Mouse (Mus musculus): ENCODE results near the gene Szt2. TPM values are rescaled to one million over a fixed set of nuclear protein-coding genes. Genes with fewer than 3 reads are reported as not detected.

Szt2 gene
- polyA plus RNA-seq, 1 experiment from 2014 or later = 14.7 TPM

- H3K9ac ChIP-seq (replicated peaks; ENCODE audit: low read length) = no peak overlapping the region
- no peaks in the 10 kb centered on the region for H3K9me3 ChIP-seq (ENCODE audit: control insufficient read depth, low read length)
- no peak for DNase-seq
- no peak for ATAC-seq (ENCODE audit: low FRiP score, low TSS enrichment)
- no peak overlapping the region for H3K4me2 ChIP-seq (ENCODE audit: low read length)
- WGBS = 95% methylated on average over 12 of the region's 12 CpGs
- no peaks in the 10 kb centered on the region for H3K27me3 ChIP-seq (ENCODE audit: control insufficient read depth, insufficient read depth, low read length)
- H3K4me1 ChIP-seq (ENCODE audit: control insufficient read depth, insufficient read depth, low read length) = no peaks in the 10 kb centered on the region
- peaks cover 89% of the 10 kb centered on the region for H3K36me3 ChIP-seq (ENCODE audit: control insufficient read depth, insufficient read depth, low read length)
- H3K4me3 ChIP-seq (replicated peaks; ENCODE audit: low read depth, low read length) = no peak overlapping the region
- H3K27ac ChIP-seq (replicated peaks; ENCODE audit: low read depth, low read length) = no peak overlapping the region
These were observed 41.5 kb downstream of the Szt2 start for GRCm38 (mm10) chr4:118367551-118367950.

GRCm38 (mm10) chr4:118365991-118366390, 43.1 kb downstream of the Szt2 start:
- peaks cover 88% of the 10 kb centered on the region for H3K36me3 ChIP-seq (ENCODE audit: control insufficient read depth, insufficient read depth, low read length)
- H3K27ac ChIP-seq (replicated peaks; ENCODE audit: low read depth, low read length) = no peak overlapping the region
- ATAC-seq (ENCODE audit: low FRiP score, low TSS enrichment) (no peak), DNase-seq (no peak)
- no peaks in the 10 kb centered on the region for H3K4me1 ChIP-seq (ENCODE audit: control insufficient read depth, insufficient read depth, low read length)
- H3K4me3 ChIP-seq (replicated peaks; ENCODE audit: low read depth, low read length) = no peak overlapping the region
- no peaks in the 10 kb centered on the region for H3K27me3 ChIP-seq (ENCODE audit: control insufficient read depth, insufficient read depth, low read length)
- 91% methylated on average over 14 of the region's 14 CpGs for WGBS
- H3K4me2 ChIP-seq (ENCODE audit: low read length) = no peak overlapping the region
- no peak overlapping the region for H3K9ac ChIP-seq (replicated peaks; ENCODE audit: low read length)
- no peaks in the 10 kb centered on the region for H3K9me3 ChIP-seq (ENCODE audit: control insufficient read depth, low read length)

- H3K27me3 ChIP-seq (ENCODE audit: control insufficient read depth, insufficient read depth, low read length) = no peaks in the 10 kb centered on the region
- H3K4me2 ChIP-seq (ENCODE audit: low read length) = no peak overlapping the region
- H3K27ac ChIP-seq (replicated peaks; ENCODE audit: low read depth, low read length) = no peak overlapping the region
- no peak for ATAC-seq (ENCODE audit: low FRiP score, low TSS enrichment)
- DNase-seq = no peak
- WGBS = 93% methylated on average over 13 of the region's 13 CpGs
- H3K4me1 ChIP-seq (ENCODE audit: control insufficient read depth, insufficient read depth, low read length) = no peaks in the 10 kb centered on the region; the same call in 1 of the 2 replicates
- no peak overlapping the region for H3K4me3 ChIP-seq (replicated peaks; ENCODE audit: low read depth, low read length)
- peaks cover 76% of the 10 kb centered on the region for H3K36me3 ChIP-seq (ENCODE audit: control insufficient read depth, insufficient read depth, low read length)
- H3K9me3 ChIP-seq (ENCODE audit: control insufficient read depth, low read length) = no peaks in the 10 kb centered on the region
- H3K9ac ChIP-seq (replicated peaks; ENCODE audit: low read length) = no peak overlapping the region
These were observed 44.4 kb downstream of the Szt2 start for GRCm38 (mm10) chr4:118364641-118365040.

- no peak for ATAC-seq (ENCODE audit: low FRiP score, low TSS enrichment)
- Histone ChIP-seq H3K4me1 (ENCODE audit: control insufficient read depth, insufficient read depth, low read length) (peaks cover 5% of the 10 kb centered on the region), H3K9ac (replicated peaks; ENCODE audit: low read length) (no peak overlapping the region), H3K4me2 (ENCODE audit: low read length) (no peak overlapping the region), H3K27ac (replicated peaks; ENCODE audit: low read depth, low read length) (no peak overlapping the region), H3K9me3 (ENCODE audit: control insufficient read depth, low read length) (no peaks in the 10 kb centered on the region), H3K27me3 (ENCODE audit: control insufficient read depth, insufficient read depth, low read length) (no peaks in the 10 kb centered on the region), H3K36me3 (ENCODE audit: control insufficient read depth, insufficient read depth, low read length) (peaks cover 69% of the 10 kb centered on the region), H3K4me3 (replicated peaks; ENCODE audit: low read depth, low read length) (no peak overlapping the region)
- WGBS = 95% methylated on average over 3 of the region's 3 CpGs
- DNase-seq = no peak
These were observed 45.1 kb downstream of the Szt2 start for GRCm38 (mm10) chr4:118363985-118364384.

- Histone ChIP-seq H3K4me2 (ENCODE audit: low read length) (no peak overlapping the region), H3K9ac (replicated peaks; ENCODE audit: low read length) (no peak overlapping the region), H3K36me3 (ENCODE audit: control insufficient read depth, insufficient read depth, low read length) (peaks cover 58% of the 10 kb centered on the region), H3K9me3 (ENCODE audit: control insufficient read depth, low read length) (no peaks in the 10 kb centered on the region), H3K27me3 (ENCODE audit: control insufficient read depth, insufficient read depth, low read length) (no peaks in the 10 kb centered on the region), H3K4me3 (replicated peaks; ENCODE audit: low read depth, low read length) (no peak overlapping the region), H3K27ac (replicated peaks; ENCODE audit: low read depth, low read length) (no peak overlapping the region), H3K4me1 (ENCODE audit: control insufficient read depth, insufficient read depth, low read length) (peaks cover 6% of the 10 kb centered on the region)
- ATAC-seq (ENCODE audit: low FRiP score, low TSS enrichment) (no peak), DNase-seq (no peak)
- 91% methylated on average over 6 of the region's 6 CpGs for WGBS
These were observed 46.2 kb downstream of the Szt2 start for GRCm38 (mm10) chr4:118362879-118363278.

GRCm38 (mm10) chr4:118361451-118361850, 47.6 kb downstream of the Szt2 start:
- H3K4me1 ChIP-seq (ENCODE audit: control insufficient read depth, insufficient read depth, low read length) = peaks cover 6% of the 10 kb centered on the region
- no peaks in the 10 kb centered on the region for H3K27me3 ChIP-seq (ENCODE audit: control insufficient read depth, insufficient read depth, low read length)
- H3K36me3 ChIP-seq (ENCODE audit: control insufficient read depth, insufficient read depth, low read length) = peaks cover 49% of the 10 kb centered on the region
- no peak overlapping the region for H3K4me2 ChIP-seq (ENCODE audit: low read length)
- no peak overlapping the region for H3K27ac ChIP-seq (replicated peaks; ENCODE audit: low read depth, low read length)
- WGBS = 89% methylated on average over 5 of the region's 5 CpGs
- ATAC-seq (ENCODE audit: low FRiP score, low TSS enrichment) (no peak), DNase-seq (no peak)
- no peak overlapping the region for H3K9ac ChIP-seq (replicated peaks; ENCODE audit: low read length)
- no peaks in the 10 kb centered on the region for H3K9me3 ChIP-seq (ENCODE audit: control insufficient read depth, low read length)
- no peak overlapping the region for H3K4me3 ChIP-seq (replicated peaks; ENCODE audit: low read depth, low read length)

- H3K27me3 ChIP-seq (ENCODE audit: control insufficient read depth, insufficient read depth, low read length) = no peaks in the 10 kb centered on the region
- peak overlapping the region; percentile 59 for H3K4me3 ChIP-seq (replicated peaks; ENCODE audit: low read depth, low read length)
- H3K9ac ChIP-seq (replicated peaks; ENCODE audit: low read length) = peak overlapping the region; percentile 87
- H3K4me1 ChIP-seq (ENCODE audit: control insufficient read depth, insufficient read depth, low read length) = peaks cover 6% of the 10 kb centered on the region
- H3K4me2 ChIP-seq (ENCODE audit: low read length) = peak overlapping the region; percentile 87
- no peaks in the 10 kb centered on the region for H3K9me3 ChIP-seq (ENCODE audit: control insufficient read depth, low read length)
- peaks cover 39% of the 10 kb centered on the region for H3K36me3 ChIP-seq (ENCODE audit: control insufficient read depth, insufficient read depth, low read length)
- WGBS = 1% methylated on average over 54 of the region's 54 CpGs
- peak overlapping the region; percentile 90 for H3K27ac ChIP-seq (replicated peaks; ENCODE audit: low read depth, low read length)
- peak; percentile 83 for DNase-seq
- peak; percentile 84 for ATAC-seq (ENCODE audit: low FRiP score, low TSS enrichment)
These were observed 49.0 kb downstream of the Szt2 start for GRCm38 (mm10) chr4:118359896-118360720.

- peaks cover 31% of the 10 kb centered on the region for H3K36me3 ChIP-seq (ENCODE audit: control insufficient read depth, insufficient read depth, low read length)
- H3K4me2 ChIP-seq (ENCODE audit: low read length) = peak overlapping the region; percentile 87
- peak overlapping the region; percentile 59 for H3K4me3 ChIP-seq (replicated peaks; ENCODE audit: low read depth, low read length)
- 15% methylated on average over 21 of the region's 21 CpGs for WGBS
- peak overlapping the region; percentile 90 for H3K27ac ChIP-seq (replicated peaks; ENCODE audit: low read depth, low read length)
- DNase-seq (no peak), ATAC-seq (ENCODE audit: low FRiP score, low TSS enrichment) (no peak)
- H3K9me3 ChIP-seq (ENCODE audit: control insufficient read depth, low read length) = no peaks in the 10 kb centered on the region
- no peaks in the 10 kb centered on the region for H3K27me3 ChIP-seq (ENCODE audit: control insufficient read depth, insufficient read depth, low read length)
- H3K9ac ChIP-seq (replicated peaks; ENCODE audit: low read length) = peak overlapping the region; percentile 87
- H3K4me1 ChIP-seq (ENCODE audit: control insufficient read depth, insufficient read depth, low read length) = peaks cover 6% of the 10 kb centered on the region
These were observed 49.7 kb downstream of the Szt2 start for GRCm38 (mm10) chr4:118359211-118359895.

Measured in midbrain, embryonic 14.5 days (tissue).